Mouse (Mus musculus) c-Kit-negative CD71-positive TER-119-positive erythroid progenitor cells, embryonic 14.5 days (primary cell): ENCODE measurements around the gene Tmem116.

Source experiments
- DNase-seq: peaks from one replicate; pipeline ENCODE4 v3.0.0-alpha.2; 2013; ENCODE audit warnings: low read depth, low spot score

Tmem116 gene

DNA sequence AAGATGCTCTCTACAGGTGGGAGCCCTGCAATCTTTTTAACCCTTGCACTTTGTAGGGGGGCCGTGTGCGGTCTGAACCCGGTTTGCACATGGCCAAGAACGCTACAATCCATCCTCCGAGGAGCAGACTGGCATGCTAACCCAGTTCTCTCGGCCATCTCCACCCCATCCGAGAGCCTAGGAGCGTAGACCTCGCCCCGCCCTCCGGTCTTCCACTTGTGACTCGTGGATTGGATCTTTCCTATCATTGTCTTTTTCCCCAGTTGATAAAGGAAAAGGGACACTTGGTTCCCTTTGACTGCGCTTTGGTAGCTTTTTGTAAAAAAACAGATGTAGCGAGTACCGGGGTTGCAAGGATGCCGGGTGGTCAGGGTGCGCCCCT lies at the start of gene Tmem116:
Gene Tmem116, plus strand, starts transcription at position 250 of the 382 bp plus-strand sequence.
- DNase-seq, result peak; percentile 45

DNA sequence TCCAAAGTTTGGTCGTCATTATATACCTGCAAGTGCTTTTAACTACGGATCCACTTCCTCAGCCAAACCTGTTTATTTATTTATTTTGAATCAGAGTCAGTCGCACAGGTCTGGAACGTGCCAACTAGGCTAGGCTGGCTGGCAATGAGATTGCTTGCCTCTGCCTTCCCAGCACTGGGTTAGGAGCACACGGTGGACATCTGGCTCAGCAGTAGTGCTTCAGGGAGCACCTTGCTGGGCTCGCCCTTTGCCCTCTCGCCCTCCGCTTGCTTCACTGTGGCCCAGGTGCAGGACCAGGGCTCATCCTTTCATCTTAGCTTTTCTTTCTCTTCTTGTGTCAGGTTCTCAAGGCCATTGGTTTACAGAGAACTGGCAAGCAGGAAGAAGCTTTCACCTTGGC lies 43.8 kb upstream of the Tmem116 start:
- no peak for DNase-seq

DNA sequence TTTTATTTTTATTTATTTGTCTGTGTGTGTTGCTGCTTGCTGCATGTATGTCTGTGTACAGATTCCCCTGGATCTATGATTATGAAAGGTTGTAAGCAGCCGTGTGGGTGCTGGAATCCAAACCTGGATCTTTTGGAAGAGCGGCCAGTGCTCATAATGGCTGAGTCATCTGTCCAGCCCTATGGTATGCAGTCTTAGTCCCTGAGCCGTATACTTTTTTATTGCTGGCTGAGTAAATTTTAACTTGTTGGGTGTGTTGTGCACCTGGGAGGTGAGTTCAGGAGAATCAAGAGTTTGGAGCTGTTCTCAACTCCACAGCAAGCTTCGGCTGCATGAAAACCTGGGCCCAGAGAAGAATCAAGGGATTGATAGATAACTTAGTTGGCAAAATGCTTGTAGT lies 40.7 kb upstream of the Tmem116 start:
- DNase-seq, result no peak

DNA sequence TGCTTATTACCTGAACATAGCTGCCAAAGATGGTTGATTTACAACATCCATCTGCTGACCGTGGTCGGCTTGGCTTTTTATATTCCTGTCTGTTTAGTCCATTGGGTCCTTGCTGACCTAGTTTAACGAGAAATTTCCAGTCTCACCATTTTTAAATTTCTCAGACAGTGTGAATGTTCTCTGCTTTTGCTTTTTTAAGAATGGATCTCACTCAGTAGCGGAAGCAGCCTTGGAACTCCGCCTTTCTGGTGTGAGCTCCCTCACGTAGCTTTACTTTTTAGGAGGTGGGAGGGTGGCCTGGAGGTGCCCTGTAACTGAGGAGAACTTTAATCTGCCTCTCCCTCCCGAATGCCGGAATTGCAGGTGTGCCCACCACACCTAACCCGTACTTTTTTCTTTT lies 31.0 kb upstream of the Tmem116 start:
- DNase-seq, result no peak

DNA sequence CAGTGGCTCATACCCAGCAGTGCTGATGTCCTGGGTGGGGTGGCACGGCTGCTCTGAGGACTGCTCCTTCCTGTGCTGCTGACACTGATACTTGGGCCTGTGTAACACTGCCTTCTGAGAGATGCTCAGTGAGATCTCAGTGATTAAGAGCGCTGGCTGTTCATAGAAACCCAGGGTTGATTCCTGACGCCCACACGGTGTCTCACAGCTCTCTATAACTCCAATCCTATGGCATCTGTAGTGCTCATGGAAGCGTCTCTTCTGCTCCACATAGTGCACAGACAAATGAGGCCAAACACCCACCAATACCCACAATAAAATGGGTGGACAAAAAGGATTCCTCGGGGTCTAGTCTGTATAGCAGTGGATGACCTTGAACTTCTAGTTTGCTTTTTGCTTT lies 28.9 kb upstream of the Tmem116 start:
- no peak for DNase-seq

DNA sequence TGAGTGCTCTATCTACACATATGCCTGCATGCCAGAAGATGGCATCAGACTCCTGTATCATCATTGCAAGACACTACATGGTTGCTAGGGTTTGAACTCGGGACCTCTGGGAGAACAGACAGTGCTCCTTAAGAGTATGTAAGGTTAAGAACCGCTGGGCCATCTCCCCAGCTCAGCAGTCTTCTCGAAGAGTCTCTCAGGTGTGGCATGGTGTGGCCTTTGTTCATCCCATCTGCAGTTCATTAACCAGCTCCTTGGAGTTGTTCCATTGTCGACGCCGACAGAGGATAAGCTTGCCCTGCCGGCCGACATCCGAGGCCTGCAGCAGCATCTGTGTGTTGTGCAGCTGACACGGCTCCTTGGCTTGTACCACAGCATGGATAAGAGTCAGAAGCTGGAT lies 28.4 kb upstream of the Tmem116 start:
- DNase-seq, result no peak

DNA sequence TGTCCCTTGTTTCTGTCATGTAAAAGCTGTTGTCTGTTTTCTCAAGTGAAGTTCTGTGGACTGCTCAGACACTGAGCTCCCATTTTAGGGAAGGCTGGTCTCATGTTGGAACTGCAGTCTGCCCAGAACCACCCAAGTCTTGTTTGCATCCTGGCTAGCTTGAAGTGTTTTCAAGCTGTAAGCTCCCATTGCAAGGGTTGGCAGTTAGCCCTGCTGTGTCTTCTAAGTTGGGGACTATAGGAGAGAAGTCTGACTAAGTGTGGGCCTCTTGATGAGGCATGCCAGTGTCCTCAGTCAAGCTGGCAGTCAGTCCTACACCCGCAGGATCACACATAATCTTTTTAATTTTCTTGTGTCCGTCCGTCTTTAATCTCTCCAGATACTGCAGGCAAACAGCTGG lies 22.7 kb upstream of the Tmem116 start:
- DNase-seq, result no peak

DNA sequence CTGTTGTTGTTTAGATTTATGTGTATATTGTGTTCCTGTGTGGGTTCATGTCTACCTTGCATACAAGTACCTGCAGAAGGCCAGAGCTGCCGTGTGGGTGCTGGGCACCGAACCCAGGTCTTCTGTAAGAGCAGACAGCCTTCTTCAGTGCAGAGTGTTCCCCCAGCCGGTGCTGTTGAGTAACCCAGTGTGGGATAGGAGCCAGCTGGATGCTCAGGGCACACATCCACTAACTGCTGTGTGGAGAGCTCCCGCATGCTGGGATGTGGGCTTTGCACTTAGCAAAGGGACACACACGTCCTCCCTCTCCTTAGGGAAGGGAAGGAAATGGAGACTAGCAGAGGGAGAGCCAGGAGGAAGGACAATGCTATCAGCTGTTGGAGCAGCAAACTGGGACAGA lies 13.6 kb upstream of the Tmem116 start:
- DNase-seq, result no peak

DNA sequence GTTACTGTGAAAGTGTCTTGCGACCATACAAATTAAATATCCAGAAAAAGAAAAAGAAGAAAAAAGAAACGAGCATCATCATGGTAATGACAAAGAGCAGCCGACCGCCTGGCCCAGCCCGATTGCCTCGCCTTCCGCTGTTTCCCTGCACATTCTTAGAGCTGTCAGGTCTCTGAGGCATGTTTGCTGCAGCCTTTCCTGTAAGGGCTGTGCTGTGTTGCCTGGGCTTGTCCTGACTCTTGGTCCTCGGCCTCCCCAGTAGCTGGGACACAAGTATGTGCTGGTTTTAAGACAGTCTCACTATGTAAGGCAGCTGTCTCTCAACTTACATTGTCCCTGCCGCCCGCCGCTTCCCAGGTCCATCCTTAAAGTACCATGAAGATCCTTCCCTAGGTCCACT lies 12.9 kb upstream of the Tmem116 start:
- no peak for DNase-seq

DNA sequence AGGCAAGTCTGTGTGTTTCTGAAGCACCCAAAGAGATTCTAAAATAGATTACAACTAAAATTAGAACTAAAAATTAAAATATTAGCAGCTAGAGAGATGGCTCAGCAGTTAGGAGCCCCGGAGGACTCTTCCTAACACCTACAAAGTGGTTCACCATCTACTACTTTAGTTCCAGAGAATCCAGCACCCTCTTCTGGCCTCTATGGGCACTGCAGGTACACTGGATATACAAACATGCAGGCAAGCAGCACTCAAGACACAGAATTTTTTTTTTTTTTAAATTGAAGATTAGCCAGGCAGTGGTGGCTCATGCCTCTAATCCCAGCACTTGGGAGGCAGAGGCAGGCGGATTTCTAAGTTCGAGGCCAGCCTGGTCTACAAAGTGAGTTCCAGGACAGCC lies 8.1 kb upstream of the Tmem116 start:
- peak; percentile 47 for DNase-seq

DNA sequence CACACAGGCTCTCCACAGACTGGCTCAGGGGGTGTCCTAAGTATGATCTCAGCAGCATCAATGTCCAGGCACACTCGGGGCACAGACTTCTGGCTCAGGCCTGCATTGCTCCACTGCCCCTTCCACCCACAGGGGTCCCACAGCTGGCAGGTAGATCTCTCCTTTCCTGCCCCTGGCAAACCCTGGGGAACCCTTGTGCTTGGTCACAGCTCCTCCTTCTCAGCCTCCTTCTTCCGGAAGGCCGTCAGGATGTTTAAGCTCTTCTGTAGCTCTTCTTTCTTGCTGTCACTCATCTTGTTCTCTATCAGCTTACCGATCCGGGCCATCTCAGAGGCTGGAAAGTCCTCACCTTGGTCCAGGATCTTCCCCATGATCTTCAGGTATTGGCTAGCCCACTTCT lies 6.8 kb upstream of the Tmem116 start:
- no peak for DNase-seq

DNA sequence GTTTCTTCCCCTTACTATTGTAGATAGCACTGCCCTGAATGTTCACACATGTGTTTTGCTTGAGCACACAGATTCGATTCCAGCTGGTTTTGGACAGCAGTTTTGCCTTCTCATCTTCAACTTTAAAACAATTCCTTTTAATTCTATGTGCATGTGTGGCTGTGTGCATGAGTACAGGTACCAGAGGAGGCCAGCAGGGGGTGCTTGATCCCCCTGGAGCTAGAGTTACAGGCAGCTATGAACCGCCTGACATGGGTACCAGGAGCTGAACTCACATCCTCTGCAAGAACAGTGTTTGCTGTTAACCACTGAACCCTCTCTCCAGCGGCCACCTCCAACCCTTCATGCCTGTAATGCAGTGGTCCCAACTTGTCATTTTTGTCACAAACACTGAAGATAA lies 3.2 kb upstream of the Tmem116 start:
- DNase-seq, result no peak

DNA sequence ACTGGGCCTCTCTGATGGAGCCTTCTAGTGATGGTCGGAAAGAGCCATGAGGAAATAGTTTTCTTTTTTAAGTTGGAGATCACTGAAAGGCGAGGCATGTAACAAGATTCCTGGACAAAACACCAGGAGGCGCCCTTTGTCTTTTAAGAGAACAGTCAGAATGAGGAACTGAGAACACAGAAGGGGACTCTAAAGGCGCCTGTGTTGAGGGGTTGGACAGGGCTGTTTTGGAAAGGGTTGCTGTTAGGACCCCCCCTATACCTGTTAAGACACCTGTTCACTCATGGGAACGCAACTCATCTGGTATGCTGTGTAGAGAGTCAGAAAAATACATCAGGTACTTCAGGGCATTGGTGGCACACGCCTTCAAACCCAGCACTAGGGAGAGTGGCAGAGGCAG lies 1.7 kb upstream of the Tmem116 start:
- peak; percentile 40 for DNase-seq

DNA sequence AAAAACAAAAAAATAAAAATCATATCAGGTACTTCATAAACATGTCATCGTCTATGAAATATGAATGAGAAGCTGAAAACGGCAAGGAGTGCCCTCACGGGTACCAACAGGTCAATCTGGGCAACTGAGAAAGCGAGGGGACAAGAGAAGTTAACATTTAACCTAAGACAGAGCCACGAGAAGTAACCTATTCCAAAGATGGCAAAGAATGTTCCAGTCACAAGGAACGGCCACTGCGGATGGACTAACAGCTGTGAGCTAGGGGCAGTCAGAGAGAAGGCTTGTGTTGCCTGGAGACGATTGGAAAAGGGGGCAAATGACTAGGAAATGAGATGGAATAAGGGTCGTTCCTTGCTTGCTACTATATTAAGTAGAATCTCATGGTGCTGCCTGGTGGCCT lies 1.2 kb upstream of the Tmem116 start:
- DNase-seq, result no peak

DNA sequence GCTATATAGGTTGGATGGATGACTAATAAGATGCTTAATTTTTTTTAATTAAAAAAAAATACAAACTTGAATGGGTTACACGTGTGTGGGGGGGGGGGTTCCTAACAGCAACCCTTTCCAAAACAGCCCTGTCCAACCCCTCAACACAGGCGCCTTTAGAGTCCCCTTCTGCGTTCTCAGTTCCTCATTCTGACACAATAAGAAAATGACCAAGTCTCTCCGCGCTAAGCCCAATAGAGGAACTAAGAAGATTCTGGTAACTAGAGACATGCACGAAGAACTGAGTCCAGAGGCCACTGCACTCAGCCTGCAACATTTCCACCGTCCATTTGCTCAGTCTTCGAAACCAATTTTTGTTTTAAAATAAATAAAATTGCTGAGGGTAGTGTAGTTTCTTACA lies 490 bp upstream of the Tmem116 start:
- no peak for DNase-seq

DNA sequence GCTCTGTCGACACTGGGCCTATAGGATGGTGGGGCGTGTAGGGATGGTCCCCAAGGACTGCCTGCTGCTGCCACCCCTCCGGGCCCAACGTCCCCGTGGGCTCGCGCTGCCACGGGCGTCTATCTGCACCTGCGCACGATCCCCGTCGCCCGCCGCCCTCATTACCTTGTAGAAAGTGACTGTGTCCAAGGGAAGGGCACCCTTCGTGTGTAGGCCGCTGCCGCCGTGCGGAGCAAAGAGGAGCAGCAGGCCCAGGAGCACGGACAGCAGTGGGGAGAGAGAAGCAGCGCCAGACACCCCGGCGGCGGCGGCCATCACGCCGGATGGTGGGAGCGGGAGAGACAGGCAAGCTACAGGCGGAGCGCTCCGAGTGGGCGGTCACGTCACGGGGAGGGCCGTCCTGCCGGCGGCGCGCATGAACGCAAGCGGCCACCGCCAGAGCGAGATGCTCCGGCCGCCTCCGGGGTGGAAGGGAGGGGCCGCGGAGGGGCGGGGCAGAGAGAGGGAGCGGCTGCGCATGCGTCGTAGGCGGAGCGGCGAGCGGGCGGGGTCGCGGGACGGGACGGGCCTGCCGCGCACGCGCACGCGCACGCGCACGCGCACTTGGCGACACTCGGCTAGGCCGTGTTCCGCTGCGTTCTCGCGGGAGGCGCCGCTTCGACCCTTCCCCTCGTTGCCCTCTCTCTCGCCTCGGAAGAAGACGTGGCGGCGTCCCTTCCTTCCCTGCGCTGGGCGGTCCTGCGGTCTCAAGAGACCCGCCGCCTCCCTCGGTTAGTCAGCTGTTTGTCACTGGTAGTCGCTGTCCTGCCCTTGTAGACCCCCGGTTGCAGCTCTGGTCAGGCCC lies 555 bp downstream of the Tmem116 start, which contains the start of gene Erp29:
Gene Erp29, minus strand, starts transcription at position 481 of the 844 bp plus-strand sequence.
- DNase-seq, result peak; percentile 95

DNA sequence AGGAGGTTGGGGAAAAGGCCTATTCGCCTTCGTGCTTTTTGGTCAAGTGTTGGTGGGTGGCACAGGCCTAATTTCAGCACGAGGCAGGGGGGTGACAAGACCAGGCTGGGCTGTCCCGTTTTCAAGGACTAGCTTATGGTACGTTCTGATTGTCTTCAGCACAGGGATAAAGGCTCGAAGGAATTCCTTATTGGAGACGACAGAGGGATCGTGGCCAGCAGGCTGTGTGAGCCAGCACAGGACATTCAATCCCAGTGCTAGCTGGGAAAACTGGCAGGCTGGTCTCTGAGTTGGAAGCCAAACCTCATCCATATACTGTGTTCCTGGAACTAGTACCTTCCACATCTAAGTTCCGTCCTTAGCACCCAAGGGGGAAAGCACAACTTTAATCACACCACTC lies 1.2 kb downstream of the Tmem116 start:
- DNase-seq, result no peak

DNA sequence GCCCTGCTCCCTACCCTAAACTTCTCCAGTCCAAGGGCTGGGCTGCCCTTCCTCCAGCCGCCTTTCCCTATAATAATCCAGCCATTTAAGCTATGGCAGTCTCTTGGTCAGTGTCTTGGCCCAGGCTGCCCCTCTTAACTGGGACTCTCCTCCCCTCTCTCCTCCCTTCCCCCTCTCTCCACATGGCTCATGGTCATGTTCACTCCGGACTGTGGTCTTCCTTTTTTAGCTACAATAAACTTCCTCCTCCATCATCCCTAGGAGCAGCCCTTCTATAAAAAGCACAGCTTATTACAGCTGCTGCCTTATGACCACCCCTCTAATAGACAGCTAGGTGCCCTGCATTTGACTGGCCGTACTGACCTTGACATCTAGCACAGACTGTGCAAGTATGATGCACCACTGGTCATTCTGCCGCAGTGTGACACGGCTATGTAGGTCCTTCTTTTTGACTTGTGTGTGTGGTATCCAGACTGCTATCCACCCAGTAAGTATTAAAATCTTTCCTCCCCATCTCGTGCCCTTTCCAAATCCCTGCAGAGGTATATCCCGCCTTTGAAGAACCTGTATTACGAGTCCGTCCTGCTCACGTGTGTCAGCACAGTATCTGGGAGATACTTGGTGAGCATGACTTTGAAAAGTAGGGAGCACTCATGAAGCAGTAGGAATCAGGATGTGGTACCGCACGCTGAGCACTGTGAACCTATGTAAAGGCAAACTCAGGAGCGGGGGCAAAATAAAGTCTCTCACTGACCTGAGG lies 2.2 kb downstream of the Tmem116 start:
- DNase-seq, result no peak

DNA sequence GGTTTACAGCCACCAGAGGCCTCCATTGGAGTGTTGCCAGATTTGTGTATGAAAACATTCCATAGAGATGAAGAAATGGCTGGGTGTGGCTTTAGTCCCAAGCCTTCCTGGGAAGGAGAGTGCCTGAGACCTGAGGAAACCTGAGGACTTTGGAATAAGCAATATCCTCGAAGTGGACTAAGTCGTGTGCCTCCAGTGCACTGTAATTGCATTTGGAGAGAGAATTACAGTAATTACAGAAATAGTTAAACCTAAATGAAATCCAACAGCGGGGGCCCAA lies 2.8 kb downstream of the Tmem116 start:
- no peak for DNase-seq

DNA sequence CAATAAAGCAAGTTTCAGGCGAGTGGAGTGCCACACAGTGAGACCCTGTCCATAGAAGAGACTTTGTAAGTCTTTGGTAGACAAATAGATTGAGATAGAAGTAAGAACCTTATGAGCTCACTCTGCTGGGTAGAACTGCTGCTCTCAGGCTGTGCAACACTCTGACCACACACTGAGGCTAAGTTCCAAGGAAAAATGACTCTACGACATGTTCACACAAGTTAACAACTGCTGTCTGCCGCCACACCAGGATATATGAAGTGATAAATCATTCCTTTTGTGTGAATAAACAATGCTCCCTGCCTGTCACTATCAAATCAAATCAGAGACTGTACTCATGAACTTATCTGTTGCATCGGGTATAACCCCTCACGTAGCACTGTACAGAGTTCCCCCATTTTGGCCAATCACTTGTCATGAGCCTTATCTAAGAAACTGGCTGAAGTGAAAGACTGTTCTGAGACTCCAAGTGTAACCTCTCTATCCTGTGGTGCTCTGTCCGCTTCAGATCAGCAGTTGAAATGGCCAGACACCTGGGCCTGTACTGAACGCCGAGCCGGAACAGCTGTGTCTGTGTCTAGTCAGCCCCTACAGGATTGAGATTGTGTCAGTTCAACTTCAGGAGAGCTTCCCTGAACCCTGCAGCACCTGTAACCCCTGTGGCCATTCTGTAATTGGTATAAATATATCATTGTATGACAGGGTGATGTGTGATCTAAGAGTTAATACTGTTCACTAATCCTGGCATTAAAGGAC lies 4.0 kb downstream of the Tmem116 start:
- DNase-seq, result no peak

DNA sequence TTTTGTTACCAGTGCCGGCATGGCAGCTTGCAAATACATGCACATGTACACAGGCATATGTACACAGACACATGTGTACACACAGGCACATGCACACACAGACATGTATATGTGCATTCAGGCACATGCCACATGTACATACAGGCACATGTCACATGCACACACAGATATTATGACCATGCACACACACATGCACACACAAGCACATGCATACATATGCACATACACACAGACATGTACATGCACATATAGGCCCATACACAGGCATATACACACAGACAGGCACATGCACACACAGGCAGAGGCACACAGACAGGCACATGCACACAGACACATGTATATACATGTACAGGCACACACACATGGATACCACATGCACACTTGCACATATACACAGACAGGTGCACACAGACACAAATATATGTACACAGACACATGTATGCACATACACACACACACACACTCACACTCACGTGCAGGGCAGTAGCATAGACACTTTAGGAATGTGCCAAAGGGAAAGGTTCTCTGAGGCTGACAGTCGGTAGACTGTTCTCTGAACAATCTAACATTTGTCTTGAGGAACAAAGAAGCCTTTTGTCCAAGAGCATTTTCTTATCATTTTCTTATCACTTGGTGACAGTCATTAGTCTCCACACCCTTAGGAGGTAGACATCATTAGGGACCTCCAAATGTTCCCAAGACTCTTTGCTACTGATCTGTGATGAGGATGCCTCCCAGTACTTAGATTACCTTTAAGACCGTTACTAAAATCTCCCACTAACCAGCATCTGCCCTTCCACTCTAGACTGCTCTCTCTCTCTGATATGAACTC lies 9.9 kb downstream of the Tmem116 start:
- DNase-seq, result no peak

DNA sequence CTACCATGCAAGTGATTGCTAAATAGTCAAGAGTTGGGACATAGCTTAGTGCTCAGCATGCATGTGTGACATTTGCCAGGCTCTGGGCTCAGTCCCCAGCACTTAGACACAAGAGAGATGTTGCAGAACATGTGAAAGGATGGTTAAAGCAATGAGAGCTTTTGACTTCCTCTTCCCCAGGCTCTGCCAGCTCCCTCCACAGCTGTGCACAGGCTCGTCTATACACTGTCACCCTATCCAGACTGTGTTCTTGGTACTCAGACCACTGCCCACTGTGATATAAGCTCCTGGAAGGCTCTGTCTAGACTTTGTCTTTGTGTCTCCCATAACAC lies 10.4 kb downstream of the Tmem116 start:
- DNase-seq, result no peak
